Mouse (Mus musculus) adrenal gland, adult 18-20 months (tissue): ENCODE data around the gene Map1b. TPM values are rescaled to one million over a fixed set of nuclear protein-coding genes. Genes with fewer than 3 reads are reported as not detected.

ENCODE experiments used
- DNase-seq, 2 experiments: peaks; one replicate each; pipeline ENCODE4 v3.0.0; 2021 to 2022; ENCODE audit warnings: low spot score in 2 of 2
- long read RNA-seq, 2 experiments: library from polyadenylated mRNA; stranded (forward); transcript quantifications; one replicate each; pipeline ENCODE4 v2.0.0; 2021
- total RNA-seq, 2 experiments: library from RNA; stranded (reverse); gene quantifications; 1 replicate in 1 of 2; 2 replicates in 1 of 2; pipeline ENCODE4 v1.2.3; 2021

Gene Map1b
- 100 to 1,000 TPM in 1 of 2 experiments, 10 to 100 TPM in 1; 78.5 to 120 TPM for total RNA-seq
- long read RNA-seq, experiment 1, partial matches to known transcripts, result 6 of 8 reads
- long read RNA-seq, experiment 1, other reads (novel, unspliced or antisense), result 0 of 8 reads
- long read RNA-seq, experiment 2, partial matches to known transcripts, result 51 of 56 reads
- long read RNA-seq, experiment 2, other reads (novel, unspliced or antisense), result 5 of 56 reads

DNA sequence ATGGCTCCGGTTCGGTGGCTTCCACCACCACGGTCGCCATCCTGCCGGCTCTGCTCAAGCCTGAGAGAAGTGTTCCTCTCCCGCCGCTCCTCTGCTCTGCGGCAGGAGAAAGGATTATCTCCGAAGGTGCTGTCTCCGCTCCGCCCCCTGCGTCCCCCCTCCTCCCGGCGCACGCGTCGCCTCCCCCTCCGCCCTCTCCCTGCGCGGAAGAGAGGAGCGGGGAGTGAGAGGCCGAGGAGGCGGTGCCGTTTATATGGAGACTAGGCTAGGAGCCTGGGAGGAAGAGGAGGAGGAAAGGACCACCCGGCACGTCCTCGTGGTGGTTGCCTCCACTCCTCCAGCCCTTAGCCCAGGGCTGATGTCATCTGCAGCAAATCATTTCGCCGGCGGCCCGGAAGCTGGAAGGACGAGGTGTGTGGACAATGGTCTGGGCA is at the start of gene Map1b:
Map1b (minus strand) TSS at position 93 of the 434 bp plus-strand sequence.
- peak; percentile 75 to 78 for DNase-seq

DNA sequence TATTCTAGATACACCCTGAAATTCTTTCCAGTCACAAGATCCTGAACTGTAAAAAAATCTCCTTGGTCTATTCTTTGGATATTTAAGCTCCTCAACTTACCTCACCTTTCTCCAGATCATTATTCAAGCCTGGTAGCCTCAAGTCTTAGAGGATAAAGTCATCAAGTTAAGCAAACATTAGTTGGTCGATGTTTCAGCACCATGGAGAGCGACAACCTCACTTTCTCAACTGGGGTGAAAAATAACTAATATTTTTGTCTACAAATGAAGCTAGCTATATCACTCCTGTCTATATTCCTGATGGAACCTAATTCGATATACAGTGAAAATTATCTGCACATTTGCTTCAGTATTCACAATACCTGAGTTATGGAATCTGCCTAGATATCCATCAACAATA is 48.0 kb upstream of the Map1b start:
- DNase-seq, result peak in 1 of 2 experiments; percentile 19

DNA sequence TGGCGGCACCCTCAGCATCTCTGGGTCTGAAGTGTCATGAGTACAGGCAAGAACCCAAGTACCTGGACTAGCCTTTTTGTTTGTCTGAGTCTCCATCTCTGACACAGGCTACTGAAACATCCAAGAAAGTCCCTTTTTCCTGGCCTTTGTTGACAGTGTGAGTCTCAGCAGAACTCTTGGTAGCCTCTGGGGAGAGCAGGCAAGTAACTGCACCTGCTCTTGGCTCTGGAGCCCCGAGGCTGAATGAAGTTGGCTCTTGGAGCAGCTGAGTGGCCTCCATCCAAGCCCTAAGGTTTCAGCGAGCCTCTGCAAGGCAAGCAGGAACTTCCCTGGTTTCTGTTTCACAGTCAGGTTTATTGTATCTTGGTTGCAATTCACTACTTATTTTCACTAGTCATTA is 46.7 kb upstream of the Map1b start:
- no peak for DNase-seq

DNA sequence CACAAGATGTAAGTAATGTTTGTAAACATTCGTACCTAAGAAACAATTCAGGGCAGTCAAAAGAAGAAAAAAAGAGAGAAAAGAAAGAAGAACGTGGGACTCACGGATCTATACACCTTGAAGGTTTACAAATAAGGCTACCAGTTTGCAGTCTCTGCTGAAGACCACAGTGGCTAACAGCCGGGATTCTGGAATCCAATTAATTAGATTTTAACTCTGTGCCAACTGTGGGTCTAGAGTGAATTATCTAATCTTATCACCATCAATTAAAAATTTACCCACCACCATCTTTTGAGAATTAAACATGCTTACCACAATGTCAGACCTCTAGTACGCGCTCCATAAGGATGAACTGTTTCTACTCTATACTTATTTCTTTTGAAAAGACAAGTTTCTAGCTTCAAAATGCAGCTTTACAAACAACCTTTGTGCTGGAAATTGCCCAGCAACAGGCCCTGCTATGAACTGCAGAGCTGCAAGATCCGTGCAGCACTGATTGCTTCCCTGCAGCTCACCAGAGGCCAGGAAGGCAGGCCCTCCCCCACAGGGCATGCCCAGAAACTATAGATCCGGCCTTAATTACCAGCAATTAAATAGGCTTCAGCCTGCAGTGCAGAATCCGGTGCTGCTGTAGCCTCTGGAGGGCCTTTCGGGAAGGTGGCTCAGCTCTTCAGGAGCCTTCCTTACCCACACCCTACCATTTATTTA is 45.7 kb upstream of the Map1b start:
- DNase-seq, result no peak

DNA sequence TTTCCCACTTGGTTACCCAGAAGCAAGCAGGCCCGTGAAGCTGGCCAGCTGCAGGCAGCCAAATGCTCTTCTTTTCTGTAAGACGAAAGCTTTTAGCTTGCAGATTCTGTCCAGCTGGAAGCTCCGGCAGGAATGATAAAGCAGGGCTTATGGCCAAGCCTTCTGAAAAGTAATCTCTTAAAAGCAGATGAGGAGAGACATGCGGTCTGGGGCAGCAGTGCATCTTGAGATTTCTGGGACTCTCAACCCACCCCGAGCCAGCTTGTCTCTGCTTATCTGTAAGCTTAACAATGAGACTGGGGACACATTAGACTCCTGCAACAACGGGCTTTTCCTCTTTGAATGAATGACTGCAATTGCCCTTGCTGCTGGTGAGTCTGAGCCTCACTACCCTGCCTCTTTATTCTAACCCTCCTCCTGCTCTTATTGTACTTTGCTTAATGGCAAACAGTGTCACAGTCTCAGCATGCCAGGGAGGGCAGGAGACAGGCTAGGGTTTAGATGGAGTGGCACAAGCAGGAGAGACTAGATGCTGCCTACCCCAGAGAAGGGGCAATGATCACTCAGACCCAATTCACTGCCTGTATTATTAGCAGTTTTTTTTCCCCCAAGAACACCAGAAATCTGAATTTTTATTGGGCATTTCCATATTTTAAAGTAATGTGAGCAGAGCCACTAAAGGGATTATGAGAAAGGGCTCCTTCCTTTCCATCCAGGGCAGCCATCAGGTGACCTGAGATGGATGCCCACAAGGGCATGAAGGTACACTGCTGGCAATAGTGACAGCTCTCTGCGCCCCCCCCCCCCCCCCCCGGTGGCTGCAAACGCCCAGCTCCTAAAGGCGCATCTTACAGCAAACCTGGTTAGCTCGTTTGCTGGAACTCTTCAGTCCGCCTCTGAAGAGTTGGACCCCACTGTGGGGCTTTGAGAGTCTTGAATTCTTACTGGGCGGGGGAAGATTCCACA is 44.6 kb upstream of the Map1b start:
- DNase-seq, result no peak

DNA sequence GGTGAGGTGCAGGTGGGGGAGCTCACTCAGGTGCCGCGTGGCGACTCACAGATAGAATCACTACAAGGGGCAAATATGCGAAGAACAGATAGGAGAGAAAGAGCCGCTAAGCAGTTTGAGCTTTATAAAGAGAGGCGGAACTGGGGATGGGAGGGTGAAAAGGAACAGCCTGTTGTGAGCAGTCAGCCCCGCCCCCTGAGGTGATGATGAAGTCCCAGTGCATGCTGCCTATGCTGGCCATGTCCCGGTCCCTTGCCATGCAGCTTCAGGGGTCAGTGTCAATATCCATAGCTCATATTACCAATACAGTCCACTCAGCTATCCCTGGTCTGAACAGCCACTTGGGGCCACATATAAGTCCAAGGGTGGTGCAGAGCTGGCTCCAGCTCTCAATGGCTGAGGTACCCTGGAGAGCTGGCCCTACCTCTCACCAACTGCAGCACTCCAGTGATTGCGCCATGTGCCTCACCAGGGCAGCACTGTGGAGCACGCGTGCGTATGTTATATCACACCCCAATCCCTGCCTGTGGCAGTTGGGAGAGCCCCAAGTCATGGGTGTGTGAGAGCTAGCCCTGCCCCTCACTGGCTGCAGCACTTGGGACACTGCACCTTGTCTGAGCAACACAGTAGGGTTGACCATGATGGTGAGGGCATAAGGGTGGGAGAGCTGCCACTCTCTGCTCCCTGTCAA is 42.0 kb upstream of the Map1b start:
- no peak for DNase-seq

DNA sequence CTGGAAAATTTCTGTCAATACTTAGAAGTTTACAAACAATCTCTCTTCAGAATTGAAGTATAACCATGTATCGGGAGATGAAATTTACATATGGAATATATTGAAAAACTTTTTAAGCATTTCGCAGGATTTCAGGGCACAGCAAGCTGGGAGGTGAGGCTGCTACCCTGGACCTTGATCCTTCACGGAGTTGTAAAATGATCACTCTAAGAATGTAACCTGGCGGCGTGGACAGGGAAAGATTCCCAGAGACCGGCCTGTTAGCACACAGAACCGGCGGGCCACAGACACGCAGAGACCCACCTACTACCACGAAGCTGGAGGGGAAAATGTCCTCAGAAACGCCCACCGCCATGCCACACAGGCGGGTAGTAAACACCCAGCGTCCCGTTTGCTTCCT is 41.5 kb upstream of the Map1b start:
- no peak for DNase-seq

DNA sequence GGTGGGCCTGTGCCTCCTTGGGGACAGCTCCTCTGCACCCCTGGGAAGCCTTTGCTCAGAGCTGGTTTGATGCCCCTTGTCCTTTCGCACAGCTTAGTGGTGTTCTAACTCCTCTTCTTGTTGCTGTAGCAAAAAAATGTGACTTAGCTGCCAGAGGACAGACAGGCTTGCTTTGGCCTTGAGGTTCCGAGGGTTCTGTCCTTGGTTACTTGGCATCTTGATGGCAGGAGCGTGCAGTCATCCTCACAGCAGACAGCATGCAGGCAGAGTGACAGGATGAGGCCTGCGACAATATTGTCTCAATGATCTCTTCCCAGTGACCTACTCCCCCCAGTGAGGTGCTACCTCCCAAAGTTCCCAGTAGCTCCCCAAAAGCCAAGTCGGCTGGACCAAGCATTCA is 41.0 kb upstream of the Map1b start:
- DNase-seq, result peak in 1 of 2 experiments; percentile 31

DNA sequence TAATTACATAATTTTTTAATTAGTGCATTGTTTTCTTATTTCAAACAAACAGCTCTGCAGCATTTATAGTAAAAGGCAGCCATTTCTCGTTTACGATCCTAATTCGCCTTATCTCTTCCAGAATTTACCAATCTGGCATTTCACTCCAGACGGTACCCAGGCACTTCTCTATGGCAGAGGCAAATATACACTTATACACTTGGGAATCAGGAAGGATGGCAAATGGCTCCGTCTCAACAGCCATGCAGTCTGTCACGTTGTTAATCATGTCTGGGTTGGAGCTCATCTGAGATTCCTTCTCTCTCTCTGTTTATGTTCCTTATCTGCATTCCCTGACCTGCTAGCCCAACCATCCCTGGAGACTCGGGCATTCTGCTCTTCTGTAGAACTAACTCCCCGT is 38.6 kb upstream of the Map1b start:
- no peak for DNase-seq

DNA sequence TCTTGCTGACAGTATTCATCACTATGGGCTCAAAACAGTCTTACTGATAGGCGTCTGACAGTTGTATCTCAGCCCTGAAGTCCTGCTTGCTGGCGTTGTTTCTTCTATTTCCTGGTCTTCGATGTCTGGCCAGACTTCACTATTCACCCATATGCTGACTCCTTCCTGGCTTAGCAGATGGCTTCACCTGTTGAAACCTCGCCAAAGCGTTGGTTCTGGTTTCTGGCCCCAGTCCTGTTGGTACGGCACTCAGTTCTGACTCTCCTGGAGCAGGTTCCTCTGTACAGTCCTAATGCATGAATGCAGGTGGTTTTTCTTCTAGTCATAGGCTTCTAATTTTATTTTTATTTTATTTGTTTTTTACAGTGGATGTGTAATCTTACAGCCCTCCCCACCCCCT is 38.1 kb upstream of the Map1b start:
- no peak for DNase-seq

DNA sequence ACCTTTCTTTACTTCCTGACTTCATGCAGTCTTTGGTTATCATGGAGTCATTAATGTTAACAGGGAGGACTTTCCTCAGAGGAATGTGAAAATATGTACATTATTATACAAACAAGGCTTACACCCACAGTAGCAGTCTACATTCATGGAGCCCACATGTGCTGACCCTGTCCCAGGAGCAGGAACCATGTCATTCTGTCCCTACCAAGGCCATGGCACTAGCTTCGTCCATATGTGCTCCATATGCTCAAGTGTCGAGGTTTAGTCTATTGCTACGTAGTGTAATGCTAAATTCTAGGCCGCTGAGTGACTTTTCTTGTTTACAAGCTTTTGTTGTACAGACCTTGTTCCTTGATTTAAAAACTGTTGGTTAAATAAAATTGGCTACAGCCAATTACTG is 36.0 kb upstream of the Map1b start:
- no peak for DNase-seq

DNA sequence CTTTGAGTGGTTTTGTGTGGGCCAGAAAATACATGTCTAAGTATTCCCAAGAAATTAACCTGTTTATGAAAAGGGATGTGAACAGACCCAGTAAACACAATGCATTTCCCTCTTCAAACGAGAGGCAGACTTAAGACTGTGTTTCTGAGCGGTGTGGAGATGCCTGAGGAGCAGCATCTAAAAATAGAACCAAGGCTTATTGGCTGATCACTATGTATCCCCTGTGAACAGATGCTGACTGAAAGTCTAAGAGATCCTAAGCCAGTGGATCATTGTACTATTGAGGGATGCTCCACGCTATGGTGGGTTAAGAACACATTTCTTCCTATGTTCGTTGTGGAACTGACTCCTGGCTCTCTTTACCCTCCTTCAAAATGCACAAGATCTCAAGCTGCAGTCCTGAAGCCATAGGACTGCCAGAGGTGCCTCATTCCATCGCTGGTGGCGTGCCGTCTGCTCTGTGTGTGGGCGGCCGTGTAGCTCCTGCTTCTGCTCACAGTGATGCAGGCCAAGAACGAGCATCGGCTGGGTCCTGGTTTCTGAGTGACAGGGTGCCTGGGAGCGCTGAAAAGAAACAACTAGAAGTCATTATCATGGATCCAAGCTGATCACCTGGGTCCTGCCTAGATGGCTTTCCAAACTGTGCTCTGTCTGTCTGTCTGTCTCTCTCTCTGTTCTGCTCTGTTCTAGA is 34.5 kb upstream of the Map1b start:
- DNase-seq, result no peak

DNA sequence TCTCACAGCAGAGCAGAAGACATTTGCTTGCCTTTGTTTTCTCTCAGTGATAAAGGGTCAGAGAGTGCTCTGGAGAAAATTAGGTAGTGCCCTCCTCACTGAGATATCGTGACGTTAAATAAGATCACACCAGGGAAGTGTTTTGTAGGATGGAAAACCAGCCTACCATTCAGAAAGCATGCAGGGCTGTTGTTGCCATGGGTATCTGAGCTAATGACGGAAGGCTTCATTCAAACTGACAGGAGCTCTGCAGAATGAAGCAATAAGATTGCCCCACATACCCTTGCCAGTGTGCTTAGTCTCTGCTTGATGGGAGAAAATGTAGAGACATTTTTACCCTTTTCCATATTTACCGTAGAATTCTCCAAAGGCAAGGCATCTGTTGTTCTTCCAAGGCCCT is 33.7 kb upstream of the Map1b start:
- no peak for DNase-seq

DNA sequence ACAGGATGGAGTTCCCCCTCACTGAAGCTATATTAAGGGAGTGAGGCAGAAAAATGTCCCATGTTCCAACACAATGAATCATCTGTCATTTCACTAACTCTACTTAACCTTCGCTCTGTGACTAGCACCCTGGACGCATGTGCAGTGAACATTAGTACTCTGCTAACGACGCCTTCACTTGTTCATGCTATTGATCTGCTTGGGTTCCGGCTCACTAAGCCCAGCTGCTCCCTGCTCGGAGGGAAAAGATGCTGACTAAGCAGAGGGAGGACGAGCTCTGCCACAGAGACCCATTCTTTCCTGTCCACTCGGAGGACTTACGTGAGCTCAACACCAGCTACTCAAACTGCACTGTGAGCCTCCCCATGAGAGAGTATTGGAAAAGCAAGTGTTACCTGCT is 33.2 kb upstream of the Map1b start:
- no peak for DNase-seq

DNA sequence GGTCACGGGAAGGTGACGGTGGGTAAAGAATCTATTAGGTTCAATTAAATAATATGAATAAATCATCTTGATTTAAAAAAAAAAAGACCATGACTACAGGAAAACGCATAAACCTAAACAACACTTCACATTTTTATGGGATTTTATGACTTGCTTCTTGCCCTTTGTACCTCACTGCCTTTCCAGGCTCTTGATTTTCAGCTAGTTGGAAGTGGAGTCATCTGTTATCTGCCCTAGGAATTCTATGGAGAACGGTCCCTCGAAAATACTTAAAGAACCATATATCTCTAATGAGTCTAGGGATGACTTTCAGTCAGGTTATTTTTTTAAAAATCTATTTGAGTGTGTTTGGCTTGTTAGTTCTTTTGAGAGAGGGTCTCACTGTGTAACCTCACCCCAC is 30.5 kb upstream of the Map1b start:
- no peak for DNase-seq

DNA sequence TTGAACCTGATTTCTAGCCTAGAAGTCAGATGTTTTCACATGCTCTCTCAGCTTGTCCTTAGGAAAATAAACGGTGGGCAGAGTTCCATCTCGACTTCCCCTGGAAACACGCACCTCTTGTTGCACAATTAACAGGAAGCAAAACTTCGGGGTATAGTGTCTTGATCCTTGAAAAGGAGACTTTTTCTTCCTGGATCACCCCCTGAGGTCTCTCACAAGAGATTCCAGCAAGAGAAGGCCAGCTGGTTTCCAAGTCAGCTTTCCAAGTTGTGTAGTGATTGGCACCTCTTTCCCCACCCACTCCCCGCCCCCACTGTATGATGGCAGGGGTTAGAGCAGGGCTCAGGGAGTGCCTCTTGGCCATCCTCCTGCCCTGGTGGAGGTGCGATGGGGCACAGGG is 28.9 kb upstream of the Map1b start:
- DNase-seq, result no peak

DNA sequence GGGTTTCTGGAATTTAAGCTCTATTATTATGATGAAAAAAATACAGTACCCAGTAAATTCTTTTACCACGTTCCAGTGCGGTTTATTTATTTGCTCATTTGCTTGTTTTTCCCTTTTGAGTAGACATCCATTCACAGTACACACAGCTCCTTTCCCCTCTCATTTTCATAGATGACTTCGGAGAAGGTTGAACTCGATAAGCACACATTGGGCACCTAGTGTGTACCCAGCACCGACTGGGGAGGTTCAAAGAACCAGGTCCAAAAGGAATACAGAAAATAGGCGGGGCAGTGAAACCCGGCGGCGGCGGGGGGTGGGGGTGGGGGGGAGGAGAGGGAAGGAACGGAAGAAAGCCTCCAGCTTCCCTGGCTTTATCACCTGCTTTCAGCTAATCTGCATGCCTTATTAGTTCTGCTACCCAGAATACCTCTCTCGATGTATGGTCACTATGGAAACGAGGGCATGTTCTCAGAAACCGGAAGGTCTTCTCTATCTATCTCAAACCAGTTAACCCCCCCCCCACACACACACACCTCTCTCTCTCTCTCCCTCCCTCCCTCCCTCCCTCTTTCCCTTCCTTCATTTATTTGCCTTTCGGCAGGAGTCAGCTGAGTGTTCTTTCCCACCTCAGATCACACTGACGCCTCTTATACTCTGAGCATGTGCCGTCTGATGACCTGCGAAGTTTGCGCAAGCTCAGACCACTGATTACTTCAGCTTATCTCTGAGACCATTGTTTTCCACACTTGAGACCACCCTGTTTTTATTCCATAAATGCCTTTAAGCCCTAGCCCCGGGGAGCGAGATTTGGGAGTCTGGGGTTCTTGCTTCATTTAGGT is 25.3 kb upstream of the Map1b start:
- DNase-seq, result no peak

DNA sequence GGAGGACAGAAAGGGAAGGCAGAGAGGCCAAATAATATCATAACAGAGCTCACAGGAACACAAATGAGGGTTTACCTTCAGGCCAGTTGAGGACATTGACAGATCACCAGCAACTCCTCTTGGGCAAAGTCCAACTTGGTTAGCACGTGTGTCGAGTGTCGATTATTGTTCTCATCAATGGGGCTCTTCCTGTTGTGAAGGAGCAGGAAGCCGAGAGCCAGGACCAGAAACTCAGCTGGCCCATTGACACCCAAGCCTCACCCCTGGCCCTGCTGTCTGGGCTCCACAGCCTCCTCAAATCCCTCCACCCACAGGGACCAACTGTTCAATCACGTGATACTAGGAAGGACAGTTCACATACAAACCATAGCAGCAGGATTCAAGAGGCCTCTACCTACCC is 22.9 kb upstream of the Map1b start:
- DNase-seq, result no peak

DNA sequence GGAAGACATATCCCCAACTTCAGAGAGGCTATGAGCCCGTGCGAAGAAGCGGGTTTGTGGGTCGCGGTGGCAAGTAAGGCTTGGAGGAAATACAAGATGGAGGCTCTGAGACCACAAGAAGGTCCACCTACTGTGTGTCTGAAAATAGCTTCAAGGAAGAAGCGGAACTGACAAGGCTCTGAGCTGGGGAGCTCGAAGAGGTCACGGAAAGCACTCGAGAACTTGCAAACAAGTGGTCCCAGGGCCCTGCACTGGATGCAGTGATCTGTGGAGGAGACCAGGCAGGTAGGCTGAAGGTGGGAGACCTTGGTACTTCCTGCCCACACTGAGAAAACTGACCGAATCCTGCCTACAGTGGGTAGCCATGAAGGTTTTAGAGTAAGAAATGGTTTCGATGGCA is 22.5 kb upstream of the Map1b start:
- DNase-seq, result no peak
